Mouse (Mus musculus) stomach, postnatal 0 days (tissue): ENCODE data around the gene Fam189a1.

ENCODE experiments used
- CTCF ChIP-seq: IDR thresholded peaks from 2 replicates; pipeline ENCODE4 v1.5.1; 2016; ENCODE audit warnings: antibody characterized with exemption, low read depth, mild to moderate bottlenecking, moderate library complexity
- EP300 ChIP-seq: optimal IDR thresholded peaks from 2 replicates; pipeline ENCODE3; 2016; ENCODE audit warnings: antibody characterized with exemption

GRCm38 (mm10) chr7:64779501-64779900 is 376.9 kb downstream of the Fam189a1 start:
- no peak for TF ChIP-seq CTCF
- TF ChIP-seq EP300: no peak
